Mouse (Mus musculus) MEL (cell line): ENCODE measurements around the gene Nipsnap3b. TPM values are rescaled to one million over a fixed set of nuclear protein-coding genes. Genes with fewer than 3 reads are reported as not detected.

Source experiments
- DNase-seq: peaks from one replicate; pipeline ENCODE4 v3.0.0; 2011; ENCODE audit warnings: low read depth, low spot score
- H3K27ac ChIP-seq: 2 replicates; pipeline ENCODE4 v1.5.1; 2012; ENCODE audit warnings: low read depth, mild to moderate bottlenecking, control low read depth, low read length, moderate library complexity; ENCODE audit not compliant: control insufficient read depth
- H3K27me3 ChIP-seq, 2 experiments: fragments of 150-350 bp in 1 of 2; sonication (generic) in 1 of 2; 2 replicates each; pipeline ENCODE4 v1.6.1; 2012; ENCODE audit warnings: low read length in 2 of 2, mild to moderate bottlenecking in 2 of 2, improper control_type of control experiment in 1 of 2, moderate library complexity in 1 of 2; ENCODE audit not compliant: insufficient read depth in 2 of 2, control insufficient read depth in 1 of 2
- H3K36me3 ChIP-seq, 2 experiments: 2 replicates each; pipeline ENCODE4 v1.6.1; 2012 to 2014; ENCODE audit warnings: low read length in 2 of 2, improper control_type of control experiment in 1 of 2, inconsistent platforms in 1 of 2, mild to moderate bottlenecking in 1 of 2; ENCODE audit not compliant: insufficient read depth in 2 of 2, control insufficient read depth in 1 of 2
- H3K4me1 ChIP-seq, 2 experiments: fragments of 150-350 bp in 1 of 2; sonication (generic) in 1 of 2; 2 replicates each; pipeline ENCODE4 v1.6.1; 2012; ENCODE audit warnings: low read length in 2 of 2, improper control_type of control experiment in 1 of 2, mild to moderate bottlenecking in 1 of 2; ENCODE audit not compliant: insufficient read depth in 2 of 2, control insufficient read depth in 1 of 2
- H3K4me3 ChIP-seq, 2 experiments: fragments of 150-350 bp in 1 of 2; sonication (generic) in 1 of 2; 2 replicates each; pipeline ENCODE4 v1.5.1; 2012; ENCODE audit warnings: low read depth in 2 of 2, low read length in 2 of 2, mild to moderate bottlenecking in 2 of 2, moderate library complexity in 2 of 2, control low read depth in 1 of 2, improper control_type of control experiment in 1 of 2; ENCODE audit not compliant: control insufficient read depth in 1 of 2, insufficient read depth in 1 of 2
- H3K79me2 ChIP-seq: 2 replicates; pipeline ENCODE4 v1.6.1; 2012; ENCODE audit warnings: mild to moderate bottlenecking, low read length, moderate library complexity; ENCODE audit not compliant: control insufficient read depth, poor library complexity, insufficient read depth
- H3K9ac ChIP-seq: 2 replicates; pipeline ENCODE4 v1.6.1; 2012; ENCODE audit warnings: low read depth, mild to moderate bottlenecking, control low read depth, low read length, moderate library complexity; ENCODE audit not compliant: control insufficient read depth, poor library complexity, severe bottlenecking
- H3K9me3 ChIP-seq: fragments of 150-350 bp; sonication (generic); replicated peaks from 2 replicates; pipeline ENCODE4 v1.6.1; 2012; ENCODE audit warnings: mild to moderate bottlenecking, low read length, improper control_type of control experiment, moderate library complexity; ENCODE audit not compliant: insufficient read depth
- CHD1 ChIP-seq: IDR thresholded peaks from 2 replicates; pipeline ENCODE4 v1.6.1; 2012; ENCODE audit warnings: low read depth, mild to moderate bottlenecking, inconsistent platforms, low read length, improper control_type of control experiment
- CHD2 ChIP-seq: IDR thresholded peaks from 2 replicates; pipeline ENCODE4 v1.6.1; 2011; ENCODE audit warnings: low read length, improper control_type of control experiment
- ETS1 ChIP-seq: IDR thresholded peaks from 2 replicates; pipeline ENCODE4 v1.6.1; 2012; ENCODE audit warnings: low read depth, mild to moderate bottlenecking, inconsistent platforms, low read length, improper control_type of control experiment, moderate library complexity
- JUND ChIP-seq: IDR thresholded peaks from 2 replicates; pipeline ENCODE4 v1.6.1; 2011; ENCODE audit warnings: low read depth, mild to moderate bottlenecking, improper control_type of control experiment, low read length
- KAT2A ChIP-seq: conservative IDR thresholded peaks from 2 replicates; pipeline ENCODE4 v1.6.1; 2012; ENCODE audit warnings: low read depth, low read length, improper control_type of control experiment, inconsistent platforms
- MAZ ChIP-seq: IDR thresholded peaks from 2 replicates; pipeline ENCODE4 v1.6.1; 2012; ENCODE audit warnings: low read depth, mild to moderate bottlenecking, inconsistent platforms, low read length, improper control_type of control experiment
- MEF2A ChIP-seq: IDR thresholded peaks from 2 replicates; pipeline ENCODE4 v1.6.1; 2014; ENCODE audit warnings: low read depth, mild to moderate bottlenecking, inconsistent platforms, low read length, improper control_type of control experiment; ENCODE audit not compliant: poor library complexity, insufficient replicate concordance, severe bottlenecking; ENCODE audit errors: extremely low read depth
- POLR2AphosphoS2 ChIP-seq: IDR thresholded peaks from 2 replicates; pipeline ENCODE4 v1.6.1; 2011; ENCODE audit warnings: low read length, improper control_type of control experiment
- POLR2AphosphoS5 ChIP-seq: IDR thresholded peaks from 2 replicates; pipeline ENCODE4 v1.6.1; 2012; ENCODE audit warnings: low read depth, borderline replicate concordance, mild to moderate bottlenecking, inconsistent platforms, low read length, moderate library complexity, mixed read lengths
- TAL1 ChIP-seq: IDR thresholded peaks from 2 replicates; pipeline ENCODE4 v1.6.1; 2012; ENCODE audit warnings: mild to moderate bottlenecking, inconsistent platforms, low read length, moderate library complexity, mixed read lengths
- TCF12 ChIP-seq: IDR thresholded peaks from 2 replicates; pipeline ENCODE4 v1.6.1; 2014; ENCODE audit warnings: low read depth, mild to moderate bottlenecking, inconsistent platforms, low read length, improper control_type of control experiment, moderate library complexity
- UBTF ChIP-seq: IDR thresholded peaks from 2 replicates; pipeline ENCODE4 v1.6.1; 2012; ENCODE audit warnings: low read depth, mild to moderate bottlenecking, inconsistent platforms, low read length, improper control_type of control experiment, moderate library complexity, borderline replicate concordance; ENCODE audit not compliant: insufficient read depth
- USF1 ChIP-seq: IDR thresholded peaks from 2 replicates; pipeline ENCODE4 v1.6.1; 2014; ENCODE audit warnings: low read depth, mild to moderate bottlenecking, inconsistent platforms, low read length, improper control_type of control experiment, moderate library complexity
- USF2 ChIP-seq, 2 experiments: IDR thresholded peaks; 2 replicates each; pipeline ENCODE4 v1.6.1; 2011 to 2012; ENCODE audit warnings: improper control_type of control experiment in 2 of 2, low read length in 2 of 2, borderline replicate concordance in 1 of 2, inconsistent platforms in 1 of 2, low read depth in 1 of 2, mild to moderate bottlenecking in 1 of 2; ENCODE audit not compliant: insufficient read depth in 1 of 2
- ZKSCAN1 ChIP-seq: IDR thresholded peaks from 2 replicates; pipeline ENCODE4 v1.6.1; 2012; ENCODE audit warnings: low read depth, mild to moderate bottlenecking, inconsistent platforms, low read length, improper control_type of control experiment, moderate library complexity
- ZMIZ1 ChIP-seq: IDR thresholded peaks from 2 replicates; pipeline ENCODE4 v1.6.1; 2012; ENCODE audit warnings: low read depth, mild to moderate bottlenecking, inconsistent platforms, low read length, improper control_type of control experiment, moderate library complexity
- polyA plus RNA-seq, 2 experiments: library from polyadenylated mRNA; stranded (reverse) in 1 of 2; unstranded in 1 of 2; fragments of >175 nt in 1 of 2; fragments of >200 nt in 1 of 2; gene quantifications; 2 replicates each; pipeline versions ENCODE4 v1.2.1 to v1.2.4; 2012; ENCODE audit warnings: low replicate concordance in 2 of 2, low read depth in 1 of 2; ENCODE audit not compliant: insufficient read length in 2 of 2, insufficient read depth in 1 of 2, missing spikeins in 1 of 2
- total RNA-seq: library from RNA; depleted of rRNA; stranded (reverse); fragments of 300-350 nt; gene quantifications from 2 replicates; pipeline ENCODE4 v1.2.3, GENCODE M21; 2012

The Nipsnap3b gene
- total and polyA plus RNA-seq, 3 experiments, result 28.0 to 57.1 TPM; not detected in 1

GRCm38 (mm10) chr4:53023189-53023925 is 11.7 kb downstream of the Nipsnap3b start:
- H3K4me1 ChIP-seq, result no peaks in the 10 kb centered on the region
- H3K9ac ChIP-seq, result no peak overlapping the region
- H3K27ac ChIP-seq, result no peak overlapping the region
- H3K9me3 ChIP-seq, result no peaks in the 10 kb centered on the region
- TF ChIP-seq POLR2AphosphoS2 (no peak), TCF12 (no peak), CHD2 (no peak), ZMIZ1 (no peak), MEF2A (no peak), JUND (no peak), UBTF (no peak), TAL1 (no peak), ZKSCAN1 (no peak), ETS1 (no peak), MAZ (no peak), POLR2AphosphoS5 (no peak), USF1 (no peak), CHD1 (no peak)
- TF ChIP-seq, all 39 proteins: peak for 0
- H3K36me3 ChIP-seq, result no peaks in the 10 kb centered on the region
- H3K27me3 ChIP-seq, result no peaks in the 10 kb centered on the region
- no peak for DNase-seq
- H3K4me3 ChIP-seq, result no peak overlapping the region
- no peaks in the 10 kb centered on the region for H3K79me2 ChIP-seq

- Histone ChIP-seq H3K36me3 (no peaks in the 10 kb centered on the region), H3K27me3 (no peaks in the 10 kb centered on the region)
- no peak for DNase-seq
Observed at GRCm38 (mm10) chr4:53024397-53024796, 12.7 kb downstream of the Nipsnap3b start.

More at GRCm38 (mm10) chr4:53024397-53024796, 12.7 kb downstream of the Nipsnap3b start:
- Histone ChIP-seq H3K4me3 (no peak overlapping the region), H3K27ac (no peak overlapping the region), H3K4me1 (no peaks in the 10 kb centered on the region), H3K79me2 (no peaks in the 10 kb centered on the region), H3K9ac (no peak overlapping the region), H3K9me3 (no peaks in the 10 kb centered on the region)
- TF ChIP-seq USF2 (IDR thresholded peaks at IDR 0.05; ENCODE audit: borderline replicate concordance in 1 of 2, insufficient read depth in 1 of 2, low read depth in 1 of 2, low read length in 2 of 2) (no peak), KAT2A (no peak)
